Mouse (Mus musculus) forebrain, embryonic 12.5 days (tissue): ENCODE results near the gene Clybl. TPM values are rescaled to one million over a fixed set of nuclear protein-coding genes. Genes with fewer than 3 reads are reported as not detected.

Source experiments
- ATAC-seq: fragments of 200-750 bp; cut with Nextera tagmentation; 2 replicates; pipeline ENCODE4 v1.8.0; 2017; ENCODE audit warnings: moderate TSS enrichment; ENCODE audit not compliant: low FRiP score
- H3K27ac ChIP-seq: fragments of 300-500 bp; sonication (generic); 2 replicates; pipeline ENCODE4 v1.5.1; 2016; ENCODE audit warnings: mild to moderate bottlenecking
- H3K27me3 ChIP-seq: fragments of 300-500 bp; sonication (generic); 2 replicates; pipeline ENCODE4 v1.6.1; 2016; ENCODE audit warnings: mild to moderate bottlenecking
- H3K36me3 ChIP-seq: fragments of 300-500 bp; sonication (generic); replicated peaks from 2 replicates; pipeline ENCODE4 v1.6.1; 2016; ENCODE audit warnings: mild to moderate bottlenecking
- H3K4me1 ChIP-seq: fragments of 300-500 bp; sonication (generic); 2 replicates; pipeline ENCODE4 v1.6.1; 2016
- H3K4me2 ChIP-seq: fragments of 300-500 bp; sonication (generic); 2 replicates; pipeline ENCODE4 v1.6.1; 2016; ENCODE audit warnings: mild to moderate bottlenecking, moderate library complexity
- H3K4me3 ChIP-seq: fragments of 300-500 bp; sonication (generic); replicated peaks from 2 replicates; pipeline ENCODE4 v1.5.1; 2016; ENCODE audit warnings: mild to moderate bottlenecking
- H3K9ac ChIP-seq: fragments of 300-500 bp; sonication (generic); 2 replicates; pipeline ENCODE4 v1.6.1; 2016; ENCODE audit warnings: mild to moderate bottlenecking
- H3K9me3 ChIP-seq: fragments of 300-500 bp; sonication (generic); 2 replicates; pipeline ENCODE4 v1.6.1; 2016
- WGBS: fragments of 180-500 bp; shearing (Covaris S2); methylation state at CpG from one replicate; pipeline ENCODE4 v1.1.7; 2016; 5-methylcytosine and 5-hydroxymethylcytosine counted together
- polyA plus RNA-seq: library from polyadenylated mRNA; unstranded; fragments of >200 nt; fragmentation: Nextera tagmentation; extraction: Ambion mirVana; gene quantifications from 2 replicates; pipeline ENCODE4 v1.2.1, GENCODE M21; 2016

The Clybl gene
- polyA plus RNA-seq, 1 experiment from 2014 or later: 24.7 TPM

- H3K27me3 ChIP-seq: no peaks in the 10 kb centered on the region
- WGBS: 90% methylated on average over 10 of the region's 10 CpGs
- no peak overlapping the region for H3K4me3 ChIP-seq
- ATAC-seq: no peak
- H3K9me3 ChIP-seq: no peaks in the 10 kb centered on the region
- no peak overlapping the region for H3K4me2 ChIP-seq
- H3K9ac ChIP-seq: no peak overlapping the region
- H3K36me3 ChIP-seq: no peaks in the 10 kb centered on the region
- 0 out of 2 replicates have a peak, but pooled peaks cover 7% of the 10 kb centered on the region for H3K4me1 ChIP-seq
- no peak overlapping the region for H3K27ac ChIP-seq
These were observed 252.5 kb downstream of the Clybl start for GRCm38 (mm10) chr14:122434039-122434438.

- H3K27me3 ChIP-seq: no peaks in the 10 kb centered on the region; the same call in 1 of the 2 replicates
- H3K9me3 ChIP-seq: no peaks in the 10 kb centered on the region
- no peak overlapping the region for H3K9ac ChIP-seq
- ATAC-seq: peak; percentile 39; the same call in 1 of the 2 replicates
- no peaks in the 10 kb centered on the region for H3K36me3 ChIP-seq
- no peak overlapping the region for H3K4me3 ChIP-seq
- no peak overlapping the region for H3K4me2 ChIP-seq
- H3K27ac ChIP-seq: no peak overlapping the region
- 61% methylated on average over 10 of the region's 10 CpGs for WGBS
- H3K4me1 ChIP-seq: 0 out of 2 replicates have a peak, but pooled peaks cover 7% of the 10 kb centered on the region
These were observed 255.3 kb downstream of the Clybl start for GRCm38 (mm10) chr14:122436850-122437249.

GRCm38 (mm10) chr14:122449601-122450495 lies 268.3 kb downstream of the Clybl start:
- peak overlapping the region; percentile 89 for H3K27ac ChIP-seq
- peaks cover 68% of the 10 kb centered on the region for H3K27me3 ChIP-seq
- H3K4me1 ChIP-seq: peaks cover 53% of the 10 kb centered on the region

GRCm38 (mm10) chr14:122450496-122451382 lies 269.2 kb downstream of the Clybl start, which contains the start of gene Gm5089:
Gene Gm5089 (minus strand): TSS chr14:122451115.
- Histone ChIP-seq H3K4me1 (peaks cover 61% of the 10 kb centered on the region), H3K36me3 (no peaks in the 10 kb centered on the region), H3K9me3 (no peaks in the 10 kb centered on the region), H3K4me3 (peak within 1 kb of the TSS; percentile 50), H3K9ac (peak within 1 kb of the TSS; percentile 70), H3K27ac (peak within 1 kb of the TSS; percentile 89), H3K27me3 (peaks cover 67% of the 10 kb centered on the region), H3K4me2 (peak within 1 kb of the TSS; percentile 76)
- ATAC-seq: peak; percentile 49
- WGBS: under 1% methylated on average over 59 of the region's 59 CpGs

More at GRCm38 (mm10) chr14:122449601-122450495, 268.3 kb downstream of the Clybl start:
- peak overlapping the region; percentile 50 for H3K4me3 ChIP-seq
- no peak for ATAC-seq
- no peaks in the 10 kb centered on the region for H3K9me3 ChIP-seq
- 4% methylated on average over 29 of the region's 29 CpGs for WGBS
- peak overlapping the region; percentile 76 for H3K4me2 ChIP-seq
- H3K36me3 ChIP-seq: no peaks in the 10 kb centered on the region
- H3K9ac ChIP-seq: peak overlapping the region; percentile 70

DNA sequence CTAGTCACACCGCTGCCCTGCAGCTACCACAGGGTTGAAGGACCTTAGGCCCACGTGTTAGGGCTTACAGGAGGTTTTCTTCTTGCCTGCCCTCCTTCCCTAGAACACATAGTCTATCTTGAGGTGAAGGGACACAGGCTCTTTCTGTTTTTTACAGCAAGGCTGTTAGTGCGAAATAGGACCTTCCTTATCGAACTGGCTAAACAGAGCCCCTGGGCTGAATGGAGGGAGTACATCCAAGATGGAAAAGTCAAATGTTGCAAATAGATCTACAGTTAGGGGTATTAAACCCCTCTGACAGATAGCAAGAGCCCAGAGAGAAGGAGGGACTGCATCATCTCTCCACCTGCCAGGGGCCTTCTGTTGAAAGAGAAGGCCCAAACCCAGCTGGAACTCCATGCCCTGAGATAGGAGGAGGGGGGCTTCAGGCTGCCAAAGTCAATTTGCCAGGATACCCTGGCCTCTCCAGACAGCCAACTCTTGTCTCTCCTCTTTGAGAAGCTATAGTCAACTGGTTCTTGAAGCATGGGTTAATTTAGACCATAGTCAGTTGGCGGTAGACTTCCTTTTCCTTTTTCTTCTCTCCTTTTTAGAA lies 270.1 kb downstream of the Clybl start:
- ATAC-seq: no peak
- Histone ChIP-seq H3K27me3 (peaks cover 66% of the 10 kb centered on the region), H3K4me3 (no peak overlapping the region), H3K36me3 (no peaks in the 10 kb centered on the region), H3K4me1 (peaks cover 65% of the 10 kb centered on the region), H3K27ac (peak overlapping the region; percentile 89), H3K9me3 (no peaks in the 10 kb centered on the region), H3K9ac (peak overlapping the region; percentile 70; the same call in 1 of the 2 replicates), H3K4me2 (peak overlapping the region; percentile 76)
- 53% methylated on average over 5 of the region's 5 CpGs for WGBS

Other genes with a start within 250 kb of the Clybl start
- 1.4 and 1.8 TPM in 2 replicates for gene Gpr183, start 216.5 kb upstream of the Clybl start, polyA plus RNA-seq
- gene Timm8a2, start 147.0 kb upstream of the Clybl start, polyA plus RNA-seq: not detected in 2 replicates
- gene Tm9sf2, start 74.7 kb upstream of the Clybl start, polyA plus RNA-seq: 118 and 120 TPM in 2 replicates